ENCODE assay signal across 23 mouse cellular contexts in genomic region chr1:169948866-169949265, GRCm38 (mm10). TPM values are rescaled to one million over a fixed set of nuclear protein-coding genes. Genes with fewer than 3 reads are reported as not detected.
"Had no signal": no experiment of that assay in that cellular context is flagged by ENCODE, and none has a peak within 500 bp of the region (broad histone marks: within the 10 kb centered on the region; RNA-seq: fewer than 3 reads in every experiment).

No protein-coding gene starts in this region.

- H3K4me3 ChIP-seq: layer of hippocampus, adult 2 months; limb, embryonic 15.5 days; lung, embryonic 15.5 days; myocyte; neural tube, embryonic 13.5 days; stomach, embryonic 15.5 days had no signal

- H3K27me3 ChIP-seq: limb, embryonic 15.5 days; lung, embryonic 15.5 days; neural tube, embryonic 13.5 days; stomach, embryonic 15.5 days had no signal

- H3K4me2 ChIP-seq: limb, embryonic 15.5 days; liver, embryonic 11.5 days; lung, embryonic 15.5 days; midbrain, embryonic 11.5 days; neural tube, embryonic 13.5 days; stomach, embryonic 15.5 days had no signal

- H3K27ac ChIP-seq: kidney, postnatal 0 days; layer of hippocampus, adult 2 months; limb, embryonic 15.5 days; liver, embryonic 14.5 days; lung, embryonic 15.5 days; neural tube, embryonic 13.5 days; stomach, embryonic 15.5 days had no signal

- DNase-seq: kidney, adult 2 months; kidney, postnatal 25 days; layer of hippocampus, adult 9-11 months; liver, postnatal 0 days; lung, postnatal 10 days; lung, postnatal 36 days; retina, postnatal 1 day; right cerebral cortex, postnatal 25 days; spleen, adult 18-20 months; thymus, postnatal 25 days had no signal

- H3K9me3 ChIP-seq: limb, embryonic 15.5 days; lung, embryonic 15.5 days; stomach, embryonic 15.5 days had no signal

- ATAC-seq: liver, postnatal 0 days; midbrain, embryonic 16.5 days had no signal

- H3K4me1 ChIP-seq: neural tube, embryonic 13.5 days; stomach, embryonic 15.5 days had no signal

- H3K9ac ChIP-seq: limb, embryonic 15.5 days; liver, embryonic 14.5 days; liver, postnatal 0 days; lung, embryonic 15.5 days; neural tube, embryonic 13.5 days; stomach, embryonic 15.5 days had no signal

RNA-seq across cellular contexts. Expression of gene Ccdc190, which starts 20.4 kb away (rescaled TPM):
- polyA plus RNA-seq: kidney, adult 2 months; kidney, embryonic 14.5 days; limb, embryonic 11.5 days; liver, embryonic 11.5 days; liver, embryonic 14.5 days; liver, postnatal 0 days; lung, embryonic 15.5 days; myocyte had no signal
